ENCODE assay signal across 25 mouse cellular contexts in the genomic region with DNA sequence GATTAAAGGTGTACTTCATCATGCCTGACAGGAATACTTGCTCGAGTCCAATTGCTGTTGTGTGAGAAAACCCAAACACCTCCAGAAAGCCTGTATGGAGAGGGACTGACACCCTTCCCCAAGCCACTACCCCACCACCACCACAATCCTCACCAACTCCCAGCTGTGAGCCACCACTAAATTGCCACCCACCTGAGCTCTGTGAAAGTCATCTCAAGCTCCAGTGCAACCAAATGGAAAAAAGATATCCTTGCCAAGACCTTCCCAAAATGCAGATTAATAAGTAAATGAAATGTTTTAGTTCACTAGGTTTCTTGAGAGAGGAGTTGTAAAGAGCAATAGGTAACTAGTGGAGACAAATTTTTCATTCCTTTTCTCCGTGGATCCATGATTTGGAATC. TPM values are rescaled to one million over a fixed set of nuclear protein-coding genes. Genes with fewer than 3 reads are reported as not detected.
DNase-seq lines count a peak whose midpoint lies in the region; ATAC-seq and TF ChIP-seq lines count a peak whose summit lies in the region.
"Had no signal": no experiment of that assay in that cellular context is flagged by ENCODE, and none has a peak within 500 bp of the region (broad histone marks: within the 10 kb centered on the region; RNA-seq: fewer than 3 reads in every experiment).

No protein-coding gene starts in this region.

- no peak overlapping the region for H3K4me2 ChIP-seq in kidney, embryonic 16.5 days (replicated peaks; ENCODE audit: low read depth, low read length)
- H3K4me2 ChIP-seq in kidney, embryonic 14.5 days (replicated peaks; ENCODE audit: low read depth, low read length) = no peak overlapping the region
- H3K4me2 ChIP-seq: embryonic facial prominence, embryonic 12.5 days; embryonic facial prominence, embryonic 15.5 days; heart, embryonic 12.5 days; heart, embryonic 15.5 days; hindbrain, embryonic 14.5 days had no signal

- no peak overlapping the region for H3K27ac ChIP-seq in kidney, embryonic 16.5 days (ENCODE audit: low read length)
- no peak overlapping the region for H3K27ac ChIP-seq in kidney, embryonic 14.5 days (ENCODE audit: low read depth, low read length)
- no peak overlapping the region for H3K27ac ChIP-seq in testis, adult 2 months (ENCODE audit: control insufficient read depth, insufficient read depth, low read depth, low read length)
- H3K27ac ChIP-seq: embryonic facial prominence, embryonic 12.5 days; embryonic facial prominence, embryonic 15.5 days; gastrocnemius, adult 2 months; heart, embryonic 15.5 days; hindbrain, embryonic 14.5 days had no signal

- TF ChIP-seq POLR2A in testis, adult 2 months (IDR thresholded peaks at IDR 0.05; ENCODE audit: control insufficient read depth, low read depth, low read length) = no peak

- no peaks in the 10 kb centered on the region for H3K27me3 ChIP-seq in kidney, embryonic 16.5 days (ENCODE audit: insufficient read depth, low read length)
- no peaks in the 10 kb centered on the region for H3K27me3 ChIP-seq in kidney, embryonic 14.5 days (ENCODE audit: control insufficient read depth, insufficient read depth, low read length)
- no peaks in the 10 kb centered on the region for H3K27me3 ChIP-seq in testis, adult 2 months (ENCODE audit: control insufficient read depth, insufficient read depth, low read length)
- H3K27me3 ChIP-seq: embryonic facial prominence, embryonic 12.5 days; embryonic facial prominence, embryonic 15.5 days; heart, embryonic 12.5 days; heart, embryonic 15.5 days had no signal

- peaks cover 17% of the 10 kb centered on the region for H3K4me1 ChIP-seq in kidney, embryonic 16.5 days (ENCODE audit: insufficient read depth, low read length)
- H3K4me1 ChIP-seq in kidney, embryonic 14.5 days (ENCODE audit: control insufficient read depth, insufficient read depth, low read length) = 0 out of 2 replicates have a peak, but pooled peaks cover 9% of the 10 kb centered on the region
- no peaks in the 10 kb centered on the region for H3K4me1 ChIP-seq in testis, adult 2 months (ENCODE audit: control insufficient read depth, insufficient read depth, low read length)

- H3K36me3 ChIP-seq in kidney, embryonic 16.5 days (ENCODE audit: insufficient read depth, low read length) = peaks cover 7% of the 10 kb centered on the region; the same call in 1 of the 2 replicates
- peaks cover 10% of the 10 kb centered on the region for H3K36me3 ChIP-seq in kidney, embryonic 14.5 days (ENCODE audit: control insufficient read depth, insufficient read depth, low read length)
- peaks cover 1% of the 10 kb centered on the region; the same call in 1 of the 2 replicates for H3K36me3 ChIP-seq in testis, adult 2 months (ENCODE audit: control insufficient read depth, insufficient read depth, low read length)

- ATAC-seq in kidney, embryonic 16.5 days (ENCODE audit: low FRiP score, low TSS enrichment) = no peak
- ATAC-seq in kidney, embryonic 14.5 days (ENCODE audit: low FRiP score, low TSS enrichment) = no peak
- ATAC-seq: CD4-positive, CD25-positive, alpha-beta regulatory T cell, adult 4 months; forebrain, embryonic 14.5 days; forebrain, postnatal 0 days had no signal

- no peak for TF ChIP-seq CTCF in testis, adult 2 months (IDR thresholded peaks at IDR 0.05; ENCODE audit: control insufficient read depth, insufficient read depth, insufficient replicate concordance, low read depth, low read length)

- peak; percentile 43 for DNase-seq in kidney, adult 18-20 months
- DNase-seq in kidney, adult 9 months = peak; percentile 80
- DNase-seq in testis, postnatal 10 days (ENCODE audit: low spot score) = no peak
- DNase-seq: adrenal gland, adult 2 months; adrenal gland, postnatal 14 days; cerebellum, adult 11 months; cerebellum, adult 2 months; cerebellum, adult 9-11 months; cerebellum, postnatal 25 days; forebrain, postnatal 0 days; gastrocnemius, adult 2 months; gastrocnemius, postnatal 14 days; heart, adult 18-20 months; heart, postnatal 10 days; heart, postnatal 4 days had no signal

- no peaks in the 10 kb centered on the region for H3K9me3 ChIP-seq in kidney, embryonic 16.5 days (ENCODE audit: low read length)
- H3K9me3 ChIP-seq in kidney, embryonic 14.5 days (ENCODE audit: control insufficient read depth, low read length) = no peaks in the 10 kb centered on the region
- H3K9me3 ChIP-seq: embryonic facial prominence, embryonic 12.5 days; embryonic facial prominence, embryonic 15.5 days; heart, embryonic 12.5 days; heart, embryonic 15.5 days had no signal

- 72% methylated on average over 2 of the region's 2 CpGs for WGBS in kidney, embryonic 16.5 days
- 78% methylated on average over 2 of the region's 2 CpGs for WGBS in kidney, embryonic 14.5 days

- H3K9ac ChIP-seq in kidney, embryonic 16.5 days (replicated peaks; ENCODE audit: low read length) = no peak overlapping the region
- no peak overlapping the region for H3K9ac ChIP-seq in kidney, embryonic 14.5 days (ENCODE audit: low read depth, low read length)
- H3K9ac ChIP-seq: embryonic facial prominence, embryonic 12.5 days; embryonic facial prominence, embryonic 15.5 days; forebrain, postnatal 0 days; heart, embryonic 12.5 days; heart, embryonic 15.5 days; hindbrain, embryonic 14.5 days had no signal

- H3K4me3 ChIP-seq in kidney, embryonic 16.5 days (ENCODE audit: low read length) = no peak overlapping the region
- no peak overlapping the region for H3K4me3 ChIP-seq in kidney, embryonic 14.5 days (ENCODE audit: low read length)
- peak overlapping the region; percentile 14 for H3K4me3 ChIP-seq in testis, adult 2 months (ENCODE audit: control insufficient read depth, low read depth, low read length)
- H3K4me3 ChIP-seq: embryonic facial prominence, embryonic 12.5 days; embryonic facial prominence, embryonic 15.5 days; gastrocnemius, adult 2 months; heart, embryonic 12.5 days; heart, embryonic 15.5 days had no signal

RNA-seq across cellular contexts. Expression of gene Arl2bp, which starts 1.7 kb away (rescaled TPM):
- 133 and 135 TPM in 2 replicates for polyA plus RNA-seq in kidney, embryonic 16.5 days (2015; fragmentation: Nextera tagmentation; extraction: Ambion mirVana)
- 58.7 and 59.7 TPM in 2 replicates for polyA plus RNA-seq in kidney, embryonic 14.5 days (2014; fragmentation: Nextera tagmentation; extraction: Ambion mirVana)
- polyA plus RNA-seq in testis, adult 2 months (2012; rRNA removed) = 407 and 443 TPM in 2 replicates

RNA-seq across cellular contexts. Expression of gene Pllp, which starts 31.4 kb away (rescaled TPM):
- polyA plus RNA-seq in kidney, embryonic 16.5 days (2015; fragmentation: Nextera tagmentation; extraction: Ambion mirVana) = 19.6 and 20.8 TPM in 2 replicates
- 13.5 and 19.3 TPM in 2 replicates for polyA plus RNA-seq in kidney, embryonic 14.5 days (2014; fragmentation: Nextera tagmentation; extraction: Ambion mirVana)
- polyA plus RNA-seq in testis, adult 2 months (2012; rRNA removed) = 0.65 and 2.8 TPM in 2 replicates
- polyA plus RNA-seq: heart, embryonic 12.5 days had no signal
